In the genomic region with DNA sequence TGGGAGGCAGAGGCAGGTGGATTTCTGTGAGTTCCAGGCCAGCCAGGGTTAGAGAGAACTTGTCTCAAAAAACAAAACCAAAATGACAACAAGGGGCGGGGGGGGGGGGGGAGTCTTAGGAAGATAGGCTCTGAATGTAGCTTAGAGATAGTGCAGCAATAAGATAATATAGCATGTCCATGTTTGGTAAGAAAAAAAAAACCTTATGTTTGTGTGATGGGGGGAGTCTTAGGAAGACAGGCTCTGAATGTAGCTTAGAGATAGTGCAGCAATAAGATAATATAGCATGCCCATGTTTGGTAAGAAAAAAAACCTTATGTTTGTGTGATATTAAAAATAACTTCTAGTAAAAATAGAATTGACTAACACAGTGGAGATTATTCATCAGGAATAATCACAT, we compare ENCODE assay signal across 1 mouse cellular context.
TF ChIP-seq lines count a peak whose summit lies in the region.

No protein-coding gene starts in this region.

TF ChIP-seq in MEL, 35 proteins besides CTCF, POLR2A, EP300 and RAD21 (continued from another document):
- TF ChIP-seq ZNF384 (IDR thresholded peaks at IDR 0.05; ENCODE audit: low read depth, low read length), result peak; percentile 96
- peak; percentile 9; the same call in 1 of the 2 replicates for TF ChIP-seq BHLHE40 (IDR thresholded peaks at IDR 0.05; ENCODE audit: borderline replicate concordance, low read depth, low read length)
- peak; percentile 15; the same call in 1 of the 2 replicates for TF ChIP-seq TAL1 (IDR thresholded peaks at IDR 0.05; ENCODE audit: low read length)
- TF ChIP-seq ELF1 (IDR thresholded peaks at IDR 0.05; ENCODE audit: low read depth, low read length), result peak; percentile 18; the same call in 1 of the 2 replicates
- TF ChIP-seq MAFK (IDR thresholded peaks at IDR 0.05; ENCODE audit: borderline replicate concordance, low read depth, low read length), result peak; percentile 38; the same call in 1 of the 2 replicates
- TF ChIP-seq CHD2 (IDR thresholded peaks at IDR 0.05; ENCODE audit: low read length), result no peak
- TF ChIP-seq HCFC1 (IDR thresholded peaks at IDR 0.05; ENCODE audit: low read depth, low read length), result peak; percentile 28; the same call in 1 of the 2 replicates
- peak; percentile 90 for TF ChIP-seq GATA1 (IDR thresholded peaks at IDR 0.05; ENCODE audit: low read depth, low read length)
- 0 out of 2 replicates have a peak, but pooled peaks have one; percentile 18 for TF ChIP-seq MAX (IDR thresholded peaks at IDR 0.05; ENCODE audit: low read length)
TF ChIP-seq in MEL: peak in this region for 15.
